ENCODE assay signal across 8 mouse cellular contexts in the genomic region with DNA sequence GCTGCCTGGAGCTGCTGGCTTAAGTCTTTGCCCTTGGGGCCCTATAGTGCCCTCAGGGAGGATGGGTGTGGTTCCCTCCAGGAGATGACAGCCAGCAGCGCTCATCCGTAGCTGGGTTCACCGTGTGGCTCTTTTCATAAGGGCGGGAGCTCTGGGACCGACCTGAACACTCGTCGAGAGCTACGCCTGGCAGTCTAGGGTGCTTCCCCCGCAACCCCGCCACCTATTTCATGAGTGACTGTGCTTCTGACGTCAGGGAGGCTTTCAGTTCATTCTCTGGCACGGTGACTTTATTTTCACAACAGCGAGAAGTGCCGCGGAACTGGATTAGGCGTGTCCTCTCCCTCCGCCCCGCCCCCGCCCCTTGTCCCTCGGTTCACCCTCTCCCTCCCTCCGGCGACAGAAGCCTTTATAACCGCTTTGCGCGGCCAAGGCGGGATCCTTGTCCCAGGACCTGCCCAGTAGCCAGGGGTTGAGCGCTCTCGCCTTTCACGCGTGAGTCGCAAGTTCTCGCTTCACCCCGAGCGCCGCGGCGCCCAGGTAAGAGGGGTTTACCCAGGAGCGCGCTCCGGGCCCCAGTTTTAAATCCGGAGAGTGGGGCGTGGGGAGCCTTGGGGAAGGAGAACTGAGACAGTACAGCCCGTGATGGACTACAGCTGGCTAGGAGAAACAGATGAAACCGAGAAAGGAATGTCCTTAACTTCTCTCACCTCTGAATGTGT. TPM values are rescaled to one million over a fixed set of nuclear protein-coding genes. Genes with fewer than 3 reads are reported as not detected.
DNase-seq lines count a peak whose midpoint lies in the region; ATAC-seq lines count a peak whose summit lies in the region.

A gene (plus strand): TSS at position 416 of the 722 bp plus-strand sequence.

- peak within 1 kb of the TSS; percentile 48; the same call in 1 of the 2 replicates for H3K27ac ChIP-seq in intestine, embryonic 15.5 days
- no peak within 1 kb of the TSS for H3K27ac ChIP-seq in neural tube, embryonic 13.5 days (replicated peaks)

- H3K36me3 ChIP-seq in intestine, embryonic 15.5 days: no peaks in the 10 kb centered on the region
- H3K36me3 ChIP-seq in neural tube, embryonic 13.5 days: no peaks in the 10 kb centered on the region

- H3K4me1 ChIP-seq in intestine, embryonic 15.5 days (replicated peaks): peaks cover 14% of the 10 kb centered on the region
- peaks cover 20% of the 10 kb centered on the region for H3K4me1 ChIP-seq in neural tube, embryonic 13.5 days (replicated peaks)

- H3K27me3 ChIP-seq in intestine, embryonic 15.5 days (replicated peaks): no peaks in the 10 kb centered on the region
- peaks cover 13% of the 10 kb centered on the region for H3K27me3 ChIP-seq in neural tube, embryonic 13.5 days

- intact Hi-C loops in left cerebral cortex, postnatal 4 days (cut with DNase I): no loop called here
- intact Hi-C loops in gastrocnemius, postnatal 14 days (cut with DNase I; ENCODE audit: low total_unique reads): no loop called here

- peak; percentile 21 for DNase-seq in left cerebral cortex, postnatal 4 days
- no peak for DNase-seq in left cerebral cortex, adult 11 months (ENCODE audit: low spot score)
- peak; percentile 66 for DNase-seq in c-Kit-positive CD71-negative TER-119-negative erythroid progenitor cells, embryonic 14.5 days (ENCODE audit: low read depth)
- DNase-seq in gastrocnemius, postnatal 14 days: peak; percentile 40
- DNase-seq in lung, adult 18-20 months: peak; percentile 88 to 93
- no peak for DNase-seq in frontal cortex, postnatal 36 days (ENCODE audit: low spot score in 2 of 2)

- peak within 1 kb of the TSS; percentile 51 for H3K9ac ChIP-seq in intestine, embryonic 15.5 days
- peak within 1 kb of the TSS; percentile 69 for H3K9ac ChIP-seq in neural tube, embryonic 13.5 days

- under 1% methylated on average over 44 of the region's 44 CpGs for WGBS in intestine, embryonic 15.5 days
- under 1% methylated on average over 44 of the region's 44 CpGs for WGBS in neural tube, embryonic 13.5 days

- H3K9me3 ChIP-seq in intestine, embryonic 15.5 days: no peaks in the 10 kb centered on the region
- no peaks in the 10 kb centered on the region for H3K9me3 ChIP-seq in neural tube, embryonic 13.5 days

- H3K4me3 ChIP-seq in intestine, embryonic 15.5 days (replicated peaks): peak within 1 kb of the TSS; percentile 52
- H3K4me3 ChIP-seq in neural tube, embryonic 13.5 days: peak within 1 kb of the TSS; percentile 42

- H3K4me2 ChIP-seq in intestine, embryonic 15.5 days (replicated peaks): peak within 1 kb of the TSS; percentile 89
- H3K4me2 ChIP-seq in neural tube, embryonic 13.5 days: peak within 1 kb of the TSS; percentile 73

- ATAC-seq in intestine, embryonic 15.5 days: peak; percentile 93
- ATAC-seq in neural tube, embryonic 13.5 days (ENCODE audit: low read depth): peak; percentile 47; the same call in 1 of the 2 replicates

RNA-seq across cellular contexts. Expression of the gene that starts here (rescaled TPM):
- under 1 TPM; 0.28 to 0.36 TPM for total RNA-seq in left cerebral cortex, postnatal 4 days (2021)
- total RNA-seq in gastrocnemius, postnatal 14 days (2021): under 1 TPM; 0.41 to 0.66 TPM
- 8.8 and 10.9 TPM in 2 replicates for polyA plus RNA-seq in intestine, embryonic 15.5 days (2015; fragmentation: Nextera tagmentation; extraction: Ambion mirVana)
- 1.8 and 2.0 TPM in 2 replicates for polyA plus RNA-seq in neural tube, embryonic 13.5 days (2015; fragmentation: Nextera tagmentation; extraction: Ambion mirVana)

Comparison
In these comparisons a context has a peak if more than half of its experiments do, and no peak if none do; other contexts are left out.
1. Peak in DNase-seq in left cerebral cortex, postnatal 4 days; RNA of the gene not detected or under 1 TPM.
2. Peak in DNase-seq in gastrocnemius, postnatal 14 days; RNA of the gene not detected or under 1 TPM.
3. DNase-seq: peak in c-Kit-positive CD71-negative TER-119-negative erythroid progenitor cells, embryonic 14.5 days (single experiment) and lung, adult 18-20 months (2 of 2); none in left cerebral cortex, adult 11 months (single experiment) and frontal cortex, postnatal 36 days (0 of 2).